Mouse (Mus musculus) c-Kit-positive CD71-positive TER-119-positive erythroid progenitor cells, embryonic 14.5 days (primary cell): Measurements from ENCODE around the gene Micu1.

Experiments used
- DNase-seq: peaks from one replicate; pipeline ENCODE4 v3.0.0-alpha.2; 2013; ENCODE audit warnings: low spot score

Gene Micu1

GRCm38 (mm10) chr10:59812939-59813338 is 110.7 kb downstream of the Micu1 start:
- DNase-seq: no peak

DNA sequence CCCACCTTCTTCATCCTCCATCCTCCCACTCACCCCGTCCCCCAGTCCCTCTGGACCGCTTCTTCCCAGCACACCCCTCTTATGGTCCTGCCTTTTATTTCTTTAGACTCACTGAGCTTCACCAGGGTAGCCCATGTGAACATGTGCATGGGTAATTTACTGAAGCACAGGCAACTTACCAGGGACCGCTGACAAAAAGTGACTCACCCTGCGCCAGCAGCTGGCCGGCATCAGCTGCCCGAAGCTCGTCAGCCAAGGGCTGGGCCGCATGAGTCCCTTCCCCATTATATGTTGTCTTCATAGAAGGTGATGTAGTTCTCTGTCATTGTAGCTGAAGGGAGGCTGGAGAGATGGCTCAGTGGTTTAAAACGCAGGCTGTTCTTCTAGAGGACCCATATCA is 111.5 kb downstream of the Micu1 start:
- DNase-seq: no peak

- peak; percentile 68 for DNase-seq
These were observed 112.4 kb downstream of the Micu1 start for GRCm38 (mm10) chr10:59814505-59815155.

- DNase-seq: no peak
These were observed 114.3 kb downstream of the Micu1 start for GRCm38 (mm10) chr10:59816569-59816968.

DNA sequence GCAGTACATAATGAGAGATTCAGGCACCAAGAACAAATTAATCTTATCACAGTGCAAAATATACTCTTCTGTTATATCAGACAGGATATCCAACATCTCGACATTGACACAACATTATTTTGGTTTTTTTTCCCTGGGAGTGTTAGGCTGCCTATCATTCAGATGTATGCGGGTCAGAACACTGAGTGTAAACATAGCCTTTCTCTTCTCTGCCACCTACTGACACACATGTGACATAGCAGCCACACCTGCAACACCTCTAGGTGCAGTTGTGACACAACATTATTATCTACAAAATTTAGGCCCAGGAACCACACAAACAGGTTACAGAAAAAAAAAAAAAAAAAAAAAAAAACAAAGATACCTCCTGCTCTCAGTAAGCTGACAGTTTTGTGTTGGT is 115.3 kb downstream of the Micu1 start:
- DNase-seq: no peak

- DNase-seq: no peak
These were observed 115.7 kb downstream of the Micu1 start for GRCm38 (mm10) chr10:59817991-59818390.

DNA sequence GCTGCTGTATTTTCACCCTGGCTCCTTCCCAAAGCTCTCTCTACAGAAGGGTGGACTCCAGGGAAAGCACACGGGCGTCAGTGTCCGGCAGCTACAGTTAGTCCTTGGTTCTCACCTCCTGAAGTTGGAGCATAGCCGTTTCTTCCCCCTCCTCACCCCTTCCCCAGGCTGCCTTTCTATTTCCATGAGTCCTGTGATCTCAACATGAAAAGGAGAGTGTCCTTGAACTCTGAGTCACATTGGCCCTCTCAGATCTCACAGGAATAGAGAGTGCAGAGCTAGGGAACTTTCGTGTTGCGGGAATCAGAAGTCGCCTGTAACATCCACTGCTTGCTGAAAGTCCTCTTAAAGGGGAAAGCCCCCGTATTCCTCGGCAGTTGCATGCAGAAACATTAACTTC is 116.9 kb downstream of the Micu1 start:
- no peak for DNase-seq

- no peak for DNase-seq
These were observed 118.6 kb downstream of the Micu1 start for GRCm38 (mm10) chr10:59820886-59821285.

DNA sequence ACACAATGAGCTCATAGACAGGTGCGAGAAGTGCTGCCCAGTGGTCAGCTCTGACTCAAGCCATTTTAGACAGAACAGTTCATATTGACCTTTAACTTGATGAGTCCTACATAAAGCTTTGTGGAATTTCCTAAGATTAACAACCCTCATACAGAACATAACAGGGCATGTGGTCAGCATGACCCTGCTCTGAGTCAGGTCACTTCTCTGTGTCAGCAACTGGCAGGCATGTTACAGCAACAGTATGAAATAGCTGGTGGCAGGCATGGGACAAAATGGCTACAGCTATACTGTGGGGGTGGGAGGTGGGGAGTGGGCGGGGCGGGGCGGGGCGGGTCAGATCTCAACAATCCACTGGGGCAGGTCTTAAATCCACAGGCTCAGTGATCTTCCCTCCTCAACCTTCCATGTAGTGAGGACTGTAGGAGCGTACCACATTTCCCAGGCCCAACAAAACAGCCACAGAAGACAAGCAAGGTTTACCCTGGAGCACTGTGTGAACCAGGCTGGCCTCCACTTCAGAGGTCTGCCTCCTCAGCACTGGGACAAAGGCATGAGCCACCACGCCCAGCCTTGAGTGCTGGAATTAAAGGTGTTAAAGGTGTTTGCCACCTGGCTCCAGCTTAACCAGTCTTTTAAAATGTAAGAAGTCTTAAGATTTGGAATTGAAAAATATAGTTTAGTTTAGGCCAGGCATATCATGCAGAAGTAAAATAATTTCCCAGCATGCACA is 119.2 kb downstream of the Micu1 start:
- DNase-seq: no peak

GRCm38 (mm10) chr10:59822857-59823256 is 120.6 kb downstream of the Micu1 start:
- no peak for DNase-seq

DNA sequence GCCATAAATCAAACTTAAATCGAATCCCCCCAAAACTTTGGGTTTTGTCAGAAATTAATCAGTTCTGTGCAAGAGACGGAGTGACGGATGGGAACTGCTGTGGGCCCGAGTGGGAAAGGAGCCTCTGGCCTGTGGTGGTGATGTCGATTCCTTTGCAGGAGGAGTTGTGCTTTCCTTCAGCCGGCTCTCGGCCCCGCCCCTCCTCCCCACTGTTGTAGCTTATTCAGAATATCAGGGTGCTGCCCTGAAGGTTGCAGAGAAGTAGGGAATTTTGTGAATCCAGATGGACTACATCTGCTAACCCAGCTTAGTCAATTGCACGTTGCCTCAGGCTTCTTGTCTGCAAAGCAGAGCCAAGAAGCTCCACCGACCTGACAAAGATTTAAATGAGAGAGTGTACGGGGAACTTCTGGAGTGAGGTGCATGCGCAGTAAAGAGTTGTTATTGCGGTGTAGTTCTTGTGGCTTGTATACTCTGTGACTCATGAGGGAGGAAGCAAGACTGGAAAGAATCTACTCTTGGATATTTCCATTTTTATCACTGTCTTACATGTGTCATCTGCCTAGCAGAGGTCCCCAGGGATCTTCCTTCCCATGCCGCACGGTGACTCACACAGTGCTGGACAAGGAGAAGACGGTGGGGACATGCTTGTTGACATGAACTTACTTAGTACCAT is 123.0 kb downstream of the Micu1 start:
- DNase-seq: no peak

DNA sequence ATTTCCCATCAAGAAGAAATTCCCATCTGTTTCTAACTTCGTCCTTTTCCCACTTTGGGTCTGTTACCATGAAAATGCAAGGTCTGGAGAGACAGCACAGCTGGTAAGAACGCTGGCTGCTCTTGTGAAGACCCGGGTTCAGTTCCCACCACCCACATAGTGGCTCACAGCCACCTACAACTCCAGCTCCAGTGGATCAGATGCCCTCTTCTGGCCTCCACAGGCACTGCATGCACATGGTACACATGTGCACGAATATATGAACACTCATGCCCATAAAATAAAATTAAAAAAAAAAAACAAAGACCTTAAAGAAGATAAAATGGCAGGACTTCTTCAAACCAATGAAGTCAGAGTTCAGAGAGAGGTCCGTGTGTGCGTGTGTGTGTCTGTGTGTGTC is 127.6 kb downstream of the Micu1 start:
- no peak for DNase-seq

DNA sequence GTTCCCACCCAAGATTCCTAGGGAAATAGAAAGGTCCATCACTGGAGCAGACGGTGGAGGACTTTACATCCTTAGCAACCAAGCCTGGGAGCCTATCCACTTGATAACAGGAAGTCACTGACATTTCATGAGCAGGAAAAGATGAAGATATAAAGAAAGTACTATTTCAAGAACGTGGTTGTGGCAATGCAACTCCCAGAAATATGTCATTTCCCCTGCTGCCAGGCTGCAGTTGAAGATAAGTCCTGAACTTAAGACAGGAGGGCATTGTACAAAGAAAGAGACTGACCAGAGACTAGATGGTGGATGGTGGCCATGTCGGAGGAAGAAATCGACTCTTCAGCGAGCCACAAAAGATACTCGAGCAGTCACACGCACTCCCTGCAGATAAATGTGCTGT is 129.7 kb downstream of the Micu1 start:
- DNase-seq: no peak

GRCm38 (mm10) chr10:59835301-59836155 is 133.3 kb downstream of the Micu1 start:
- no peak for DNase-seq

GRCm38 (mm10) chr10:59837490-59837889 is 135.2 kb downstream of the Micu1 start:
- no peak for DNase-seq

- DNase-seq: no peak
These were observed 139.2 kb downstream of the Micu1 start for GRCm38 (mm10) chr10:59841434-59841833.

- DNase-seq: no peak
These were observed 140.8 kb downstream of the Micu1 start for GRCm38 (mm10) chr10:59843125-59843524.

- no peak for DNase-seq
These were observed 142.4 kb downstream of the Micu1 start for GRCm38 (mm10) chr10:59844686-59845085.

DNA sequence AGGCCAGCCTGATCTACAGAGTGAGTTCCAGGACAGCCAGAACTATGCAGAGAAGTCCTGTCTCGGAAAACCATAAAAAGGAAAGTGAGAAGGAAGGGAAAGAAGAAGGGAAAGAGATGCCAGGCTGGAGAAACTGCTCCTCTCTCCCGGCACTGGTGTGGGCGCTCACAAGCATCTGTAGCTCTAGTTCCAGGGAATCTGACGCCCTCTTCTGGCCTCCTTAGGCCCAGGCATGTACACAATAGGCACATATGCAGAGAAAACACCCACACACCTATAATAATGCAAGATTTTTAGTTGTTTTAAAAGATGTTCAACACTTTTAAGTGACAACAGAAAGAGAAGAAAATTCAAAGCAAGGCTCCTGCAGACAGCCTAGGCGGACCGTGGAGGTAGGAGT is 144.1 kb downstream of the Micu1 start:
- DNase-seq: no peak

DNA sequence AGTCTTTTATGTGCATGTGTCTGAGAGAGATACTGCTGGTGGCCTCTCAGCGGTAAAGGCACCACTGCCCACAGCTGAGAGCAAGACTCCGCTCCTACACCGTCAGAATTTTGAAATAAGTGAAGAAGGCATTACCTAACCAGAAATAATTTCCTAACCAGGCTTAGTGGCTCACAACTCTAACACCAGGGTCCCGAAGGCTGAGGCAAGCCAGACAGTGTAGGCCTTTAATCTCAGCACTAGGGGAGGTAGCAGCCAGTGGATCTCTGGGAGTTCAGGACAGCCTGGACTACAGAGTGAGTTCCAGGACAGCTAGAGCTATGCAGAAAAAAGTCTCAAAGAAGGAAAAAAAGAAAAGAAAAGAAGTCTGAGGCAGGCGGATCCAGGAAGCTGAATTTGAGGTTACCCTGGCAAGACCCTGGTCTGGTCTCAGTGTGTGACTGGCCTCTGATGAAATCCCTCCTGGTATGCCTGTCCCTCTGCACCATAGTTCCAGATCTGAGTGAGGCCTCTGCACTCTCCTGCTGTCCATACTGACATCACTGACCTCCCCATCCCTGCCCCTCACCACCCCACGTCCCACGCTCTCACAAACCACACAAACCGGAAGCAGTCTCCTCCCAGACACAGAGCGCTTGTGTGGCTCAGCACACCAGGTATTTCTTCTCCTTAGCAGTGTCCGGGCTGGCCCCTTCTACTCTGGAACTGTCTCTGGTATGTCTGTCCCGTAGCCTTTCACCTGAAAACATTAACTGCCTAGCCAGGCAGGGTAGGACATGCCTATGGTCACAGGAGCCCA is 146.0 kb downstream of the Micu1 start:
- DNase-seq: no peak

DNA sequence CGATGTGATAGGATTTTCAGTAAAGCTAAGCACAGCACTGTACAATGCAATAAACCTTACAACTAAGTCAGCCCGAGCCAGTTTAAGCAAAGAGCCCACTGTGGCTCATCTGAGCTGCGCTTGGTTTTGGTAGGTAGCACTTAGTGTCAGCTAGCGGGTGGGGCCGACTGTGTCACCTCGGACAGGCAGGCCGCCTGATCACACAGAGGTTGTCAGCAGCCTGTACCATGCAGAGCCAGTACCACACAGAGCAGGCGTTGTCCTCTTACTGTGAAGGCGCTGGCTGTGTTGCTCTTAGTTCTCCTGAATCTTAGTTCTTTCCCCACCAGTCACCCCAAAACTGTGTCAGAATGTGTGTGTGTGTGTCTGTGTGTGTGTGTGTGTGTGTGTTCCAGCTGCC is 146.7 kb downstream of the Micu1 start:
- DNase-seq: no peak

DNA sequence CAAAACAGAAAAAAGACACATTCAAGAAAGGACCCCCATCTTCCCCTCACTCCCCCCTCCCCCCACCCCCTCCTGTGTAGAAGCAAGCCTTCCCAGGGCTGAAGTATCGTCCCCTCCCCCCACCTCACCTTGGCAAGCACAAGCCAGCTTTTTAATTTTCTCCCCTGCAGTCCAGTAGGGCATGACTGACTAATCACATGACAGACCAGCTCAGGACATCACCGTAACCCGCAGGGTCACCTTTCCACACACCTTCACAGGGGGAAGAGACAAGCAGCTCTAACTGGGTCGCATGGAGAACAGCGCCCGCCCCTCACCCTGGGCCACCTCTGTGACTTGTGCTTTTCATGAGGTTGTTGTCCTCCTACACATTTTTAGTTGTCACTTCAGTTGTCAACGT is 147.1 kb downstream of the Micu1 start:
- DNase-seq: no peak
